Mouse (Mus musculus) myocyte (in vitro differentiated cells): ENCODE measurements around the gene Mansc1. TPM values are rescaled to one million over a fixed set of nuclear protein-coding genes. Genes with fewer than 3 reads are reported as not detected.

ENCODE experiments used
- H3K27me3 ChIP-seq: one replicate; pipeline ENCODE4 v1.6.1; 2011; ENCODE audit not compliant: control insufficient read depth, insufficient read depth, insufficient read length
- H3K36me3 ChIP-seq: one replicate; pipeline ENCODE4 v1.6.1; 2011; ENCODE audit not compliant: control insufficient read depth, insufficient read depth
- H3K4me2 ChIP-seq: one replicate; pipeline ENCODE4 v1.6.1; 2011; ENCODE audit warnings: low read depth, control low read depth
- H3K4me3 ChIP-seq: one replicate; pipeline ENCODE4 v1.5.1; 2011; ENCODE audit warnings: mild to moderate bottlenecking, control low read depth, moderate library complexity
- H3K79me2 ChIP-seq: one replicate; pipeline ENCODE4 v1.6.1; 2011; ENCODE audit not compliant: control insufficient read depth, insufficient read depth
- H3ac ChIP-seq: one replicate; pipeline ENCODE4 v1.6.1; 2011; ENCODE audit not compliant: control insufficient read depth, insufficient read length
- CEBPB ChIP-seq: IDR thresholded peaks from 2 replicates; pipeline ENCODE4 v1.6.1; 2011; ENCODE audit warnings: mild to moderate bottlenecking, moderate library complexity; ENCODE audit not compliant: poor library complexity, insufficient read depth, severe bottlenecking
- E2F4 ChIP-seq: IDR thresholded peaks from one replicate; pipeline ENCODE4 v1.6.1; 2011; ENCODE audit warnings: mild to moderate bottlenecking, control low read depth, moderate library complexity; ENCODE audit not compliant: insufficient read depth
- MAX ChIP-seq: IDR thresholded peaks from one replicate; pipeline ENCODE4 v1.6.1; 2011; ENCODE audit warnings: low read depth, mild to moderate bottlenecking, control low read depth
- MYOD1 ChIP-seq, 3 experiments: IDR thresholded peaks; one replicate each; pipeline ENCODE4 v1.6.1; 2011; ENCODE audit warnings: control low read depth in 2 of 3, low read depth in 2 of 3, mild to moderate bottlenecking in 2 of 3, moderate library complexity in 1 of 3; ENCODE audit not compliant: insufficient read length in 2 of 3, control insufficient read depth in 1 of 3
- MYOG ChIP-seq, 3 experiments: IDR thresholded peaks; one replicate each; pipeline ENCODE4 v1.6.1; 2011; ENCODE audit warnings: control low read depth in 2 of 3, low read depth in 2 of 3, mild to moderate bottlenecking in 2 of 3; ENCODE audit not compliant: insufficient read length in 2 of 3, control insufficient read depth in 1 of 3, insufficient read depth in 1 of 3
- POLR2A ChIP-seq: IDR thresholded peaks from one replicate; pipeline ENCODE4 v1.6.1; 2011; ENCODE audit warnings: low read depth, mild to moderate bottlenecking, control low read depth, moderate library complexity; ENCODE audit not compliant: insufficient read length
- POLR2AphosphoS2 ChIP-seq: IDR thresholded peaks from one replicate; pipeline ENCODE4 v1.6.1; 2011; ENCODE audit warnings: low read depth, control low read depth; ENCODE audit not compliant: insufficient read length
- REST ChIP-seq: IDR thresholded peaks from one replicate; pipeline ENCODE4 v1.6.1; 2011; ENCODE audit warnings: mild to moderate bottlenecking, control low read depth, moderate library complexity; ENCODE audit not compliant: insufficient read depth, insufficient read length
- SRF ChIP-seq: IDR thresholded peaks from one replicate; pipeline ENCODE4 v1.6.1; 2011; ENCODE audit warnings: low read depth; ENCODE audit not compliant: control insufficient read depth, insufficient read length
- TCF12 ChIP-seq: IDR thresholded peaks from one replicate; pipeline ENCODE4 v1.6.1; 2011; ENCODE audit warnings: mild to moderate bottlenecking, control low read depth; ENCODE audit not compliant: poor library complexity, insufficient read depth, severe bottlenecking
- TCF3 ChIP-seq: IDR thresholded peaks from one replicate; pipeline ENCODE4 v1.6.1; 2011; ENCODE audit warnings: low read depth, control low read depth; ENCODE audit not compliant: insufficient read length
- USF1 ChIP-seq: IDR thresholded peaks from one replicate; pipeline ENCODE4 v1.6.1; 2011; ENCODE audit warnings: low read depth, mild to moderate bottlenecking, control low read depth, moderate library complexity
- polyA plus RNA-seq: library from polyadenylated mRNA; unstranded; fragments of >200 nt; fragmentation: generic; extraction: Trizol; gene quantifications from one replicate; pipeline ENCODE4 v1.2.1, GENCODE M21; 2012; ENCODE audit warnings: missing spikeins

The Mansc1 gene
- polyA plus RNA-seq, 1 experiment: not detected

- no peaks in the 10 kb centered on the region for H3K36me3 ChIP-seq
- no peak for TF ChIP-seq TCF3
- no peak for TF ChIP-seq USF1
- TF ChIP-seq E2F4: no peak
- no peak for TF ChIP-seq CEBPB
- TF ChIP-seq POLR2AphosphoS2: no peak
- no peak for TF ChIP-seq TCF12
- no peak for TF ChIP-seq MYOG (IDR thresholded peaks at IDR 0.05; ENCODE audit: control insufficient read depth in 1 of 3, insufficient read depth in 1 of 3, insufficient read length in 2 of 3, low read depth in 2 of 3)
- no peak for TF ChIP-seq REST
- TF ChIP-seq POLR2A: no peak
- no peak for TF ChIP-seq MAX
- TF ChIP-seq SRF: no peak
Measured at GRCm38 (mm10) chr6:134669179-134669865, 37.0 kb upstream of the Mansc1 start.

GRCm38 (mm10) chr6:134668519-134668918 is 36.2 kb upstream of the Mansc1 start:
- no peaks in the 10 kb centered on the region for H3K27me3 ChIP-seq
- H3K4me2 ChIP-seq: peak overlapping the region; percentile 33
- TF ChIP-seq MAX (no peak), REST (no peak), TCF3 (no peak)
- no peaks in the 10 kb centered on the region for H3K79me2 ChIP-seq
- no peaks in the 10 kb centered on the region for H3K36me3 ChIP-seq
- no peak overlapping the region for H3ac ChIP-seq
- no peak overlapping the region for H3K4me3 ChIP-seq

More at GRCm38 (mm10) chr6:134669179-134669865, 37.0 kb upstream of the Mansc1 start:
- Histone ChIP-seq H3K79me2 (no peaks in the 10 kb centered on the region), H3K4me3 (no peak overlapping the region), H3ac (no peak overlapping the region), H3K27me3 (no peaks in the 10 kb centered on the region), H3K4me2 (peak overlapping the region; percentile 33)

- H3K27me3 ChIP-seq: no peaks in the 10 kb centered on the region
- TF ChIP-seq POLR2AphosphoS2: no peak
- no peak for TF ChIP-seq POLR2A
- no peak for TF ChIP-seq TCF3
- TF ChIP-seq USF1: no peak
- no peak for TF ChIP-seq SRF
- TF ChIP-seq MYOG (IDR thresholded peaks at IDR 0.05; ENCODE audit: control insufficient read depth in 1 of 3, insufficient read depth in 1 of 3, insufficient read length in 2 of 3, low read depth in 2 of 3): no peak
- TF ChIP-seq MAX: no peak
- TF ChIP-seq REST: no peak
- TF ChIP-seq CEBPB: no peak
- no peak for TF ChIP-seq TCF12
- TF ChIP-seq MYOD1 (IDR thresholded peaks at IDR 0.05; ENCODE audit: control insufficient read depth in 1 of 3, insufficient read length in 2 of 3, low read depth in 2 of 3): no peak
- TF ChIP-seq E2F4: no peak
- no peak overlapping the region for H3K4me2 ChIP-seq
- H3ac ChIP-seq: no peak overlapping the region
- no peaks in the 10 kb centered on the region for H3K79me2 ChIP-seq
- no peak overlapping the region for H3K4me3 ChIP-seq
- no peaks in the 10 kb centered on the region for H3K36me3 ChIP-seq
Measured at GRCm38 (mm10) chr6:134665817-134666216, 33.5 kb upstream of the Mansc1 start.

GRCm38 (mm10) chr6:134664573-134664972 is 32.3 kb upstream of the Mansc1 start:
- H3K4me2 ChIP-seq: no peak overlapping the region
- TF ChIP-seq MYOG (IDR thresholded peaks at IDR 0.05; ENCODE audit: control insufficient read depth in 1 of 3, insufficient read depth in 1 of 3, insufficient read length in 2 of 3, low read depth in 2 of 3) (no peak), TCF12 (no peak), E2F4 (no peak), REST (no peak), POLR2A (no peak), CEBPB (no peak), MYOD1 (IDR thresholded peaks at IDR 0.05; ENCODE audit: control insufficient read depth in 1 of 3, insufficient read length in 2 of 3, low read depth in 2 of 3) (no peak), TCF3 (no peak), USF1 (no peak), SRF (no peak), POLR2AphosphoS2 (no peak)
- no peaks in the 10 kb centered on the region for H3K27me3 ChIP-seq
- no peak overlapping the region for H3K4me3 ChIP-seq
- H3K79me2 ChIP-seq: no peaks in the 10 kb centered on the region
- H3K36me3 ChIP-seq: no peaks in the 10 kb centered on the region
- no peak overlapping the region for H3ac ChIP-seq

GRCm38 (mm10) chr6:134660714-134661406 is 28.6 kb upstream of the Mansc1 start:
- no peak overlapping the region for H3ac ChIP-seq
- no peaks in the 10 kb centered on the region for H3K36me3 ChIP-seq
- H3K4me2 ChIP-seq: no peak overlapping the region
- no peaks in the 10 kb centered on the region for H3K27me3 ChIP-seq
- no peak for TF ChIP-seq MAX
- no peak for TF ChIP-seq USF1
- no peak for TF ChIP-seq TCF12
- no peak for TF ChIP-seq TCF3
- no peak for TF ChIP-seq POLR2A
- no peak for TF ChIP-seq MYOD1 (IDR thresholded peaks at IDR 0.05; ENCODE audit: control insufficient read depth in 1 of 3, insufficient read length in 2 of 3, low read depth in 2 of 3)
- TF ChIP-seq CEBPB: no peak
- no peak for TF ChIP-seq REST
- TF ChIP-seq POLR2AphosphoS2: no peak
- TF ChIP-seq SRF: no peak
- no peak for TF ChIP-seq E2F4
- no peak for TF ChIP-seq MYOG (IDR thresholded peaks at IDR 0.05; ENCODE audit: control insufficient read depth in 1 of 3, insufficient read depth in 1 of 3, insufficient read length in 2 of 3, low read depth in 2 of 3)
- no peak overlapping the region for H3K4me3 ChIP-seq
- no peaks in the 10 kb centered on the region for H3K79me2 ChIP-seq
